Mouse (Mus musculus): ENCODE measurements around the gene Ift57.
A peak's percentile ranks its signal among the peaks of the same experiment; 100 is the strongest.

Ift57 gene

DNA sequence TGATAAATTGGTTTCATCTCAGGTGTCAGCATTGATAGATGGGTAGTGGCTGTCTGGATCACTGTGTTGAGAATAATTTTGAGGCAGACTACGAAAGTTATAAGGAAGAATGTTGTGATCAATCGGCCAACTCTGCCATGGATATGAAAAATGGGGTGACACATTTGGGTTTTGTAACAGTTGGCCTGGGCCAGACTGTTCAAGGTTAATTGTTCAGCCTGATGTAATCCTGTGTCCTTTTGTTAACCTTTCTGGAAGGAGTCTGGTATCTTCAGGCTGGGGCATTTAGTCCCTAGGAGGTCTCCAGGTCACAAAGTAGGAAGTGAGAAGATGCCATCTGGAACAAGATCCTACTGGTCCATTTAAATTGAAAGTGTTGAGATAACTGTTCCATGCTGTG is 97.2 kb downstream of the Ift57 start:
- no peak for DNase-seq

DNA sequence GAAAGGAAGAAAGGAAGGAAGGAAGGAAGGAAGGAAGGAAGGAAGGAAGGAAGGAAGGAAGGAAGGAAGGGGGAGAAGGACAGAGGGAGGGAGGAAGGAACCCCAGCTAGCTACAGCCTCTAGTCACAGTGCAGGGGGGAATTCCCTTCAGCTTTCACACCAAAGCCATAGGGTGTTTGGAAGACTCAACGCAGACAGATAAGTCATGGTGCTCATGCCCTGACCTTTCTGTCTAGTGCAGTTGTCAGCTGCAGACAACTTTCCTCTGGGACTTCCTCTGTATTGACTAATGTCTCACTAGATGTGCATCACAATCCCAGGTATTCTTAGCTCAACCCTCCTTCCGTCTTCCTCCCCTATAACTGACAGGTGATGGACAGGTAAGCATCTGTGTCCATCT is 97.9 kb downstream of the Ift57 start:
- no peak for DNase-seq

DNA sequence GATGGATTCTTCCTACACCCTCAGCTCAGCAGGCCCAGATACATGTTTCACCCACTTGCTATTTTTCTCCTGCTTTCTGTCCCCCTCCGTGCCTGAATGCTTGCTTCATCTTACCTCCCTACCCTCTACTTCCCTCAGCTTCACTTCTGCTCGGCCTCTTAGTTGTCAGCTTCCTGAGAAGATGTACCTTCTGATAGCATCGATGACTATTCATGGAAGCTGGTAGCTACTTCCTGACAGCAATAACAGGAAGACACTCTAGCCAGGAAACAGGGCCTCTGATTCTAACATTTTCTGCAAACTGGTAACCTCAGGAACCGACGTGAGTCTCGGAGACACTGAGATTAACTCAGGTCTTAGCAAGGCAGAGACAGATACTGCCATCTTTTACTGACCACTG is 99.8 kb downstream of the Ift57 start:
- no peak for DNase-seq

DNA sequence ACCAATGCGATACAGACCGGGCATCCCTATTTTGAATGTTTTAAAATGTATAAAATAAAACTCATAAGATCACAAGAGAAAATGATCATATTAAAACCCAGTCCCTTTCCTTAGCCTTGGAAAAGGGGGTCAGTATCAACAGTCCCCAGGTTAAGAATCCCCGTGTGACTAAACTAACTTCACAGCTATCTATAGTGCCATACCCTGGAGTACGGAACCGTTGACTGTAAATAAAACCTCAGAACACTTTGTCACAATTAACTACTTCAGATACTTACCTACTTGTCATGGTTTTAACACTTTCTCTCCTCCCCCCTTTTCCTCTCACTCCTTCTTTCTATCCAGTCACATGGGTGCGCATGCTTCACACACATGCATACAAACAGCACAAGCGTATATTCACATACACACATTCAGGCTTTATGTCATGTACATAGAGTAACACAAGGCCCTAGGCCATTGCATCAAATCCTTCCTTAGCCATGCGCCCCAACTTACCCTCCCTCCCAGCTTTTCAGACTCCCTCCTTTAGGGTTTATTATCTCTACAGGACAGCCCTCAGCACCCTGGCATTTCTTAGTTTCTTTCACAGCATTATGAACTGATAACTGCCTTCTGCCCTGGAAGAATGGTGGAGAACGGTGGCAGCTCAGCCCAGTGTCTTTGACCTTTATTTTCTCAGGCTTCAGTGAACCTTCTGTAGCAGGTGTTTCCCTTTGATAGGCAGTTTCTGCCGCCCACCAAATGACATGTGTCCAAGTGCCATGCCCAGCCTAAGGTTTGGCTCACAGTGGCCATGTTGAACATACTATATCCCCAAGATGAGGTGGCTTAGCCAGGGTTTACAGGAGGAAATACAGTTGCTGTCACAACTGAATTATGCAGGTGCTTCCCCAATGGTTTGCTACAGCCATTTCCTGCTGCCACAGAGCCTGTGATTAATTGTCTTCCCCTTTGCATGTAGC is 100.8 kb downstream of the Ift57 start, which contains the start of gene Cd47:
Gene Cd47 (plus strand): TSS at position 937 of the 965 bp plus-strand sequence.
- DNase-seq: no peak

DNA sequence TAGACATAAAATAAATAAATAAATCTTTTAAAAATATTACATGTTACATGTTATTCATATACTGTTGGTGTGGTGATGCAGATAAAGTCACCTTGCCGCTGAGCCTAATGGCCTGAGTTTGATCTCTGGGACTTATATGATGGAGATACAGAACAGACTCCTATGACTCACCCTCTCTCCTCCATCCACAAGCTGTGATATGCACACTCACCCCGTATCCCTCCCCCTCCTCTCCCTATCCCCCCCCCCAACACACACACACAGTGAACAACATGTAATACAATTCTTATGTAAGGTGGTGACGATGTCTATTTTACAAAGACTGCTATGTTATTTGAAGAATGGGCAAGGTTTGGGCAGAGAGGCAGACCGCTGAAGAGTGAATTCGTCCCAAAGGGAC is 102.0 kb downstream of the Ift57 start:
- DNase-seq: no peak

DNA sequence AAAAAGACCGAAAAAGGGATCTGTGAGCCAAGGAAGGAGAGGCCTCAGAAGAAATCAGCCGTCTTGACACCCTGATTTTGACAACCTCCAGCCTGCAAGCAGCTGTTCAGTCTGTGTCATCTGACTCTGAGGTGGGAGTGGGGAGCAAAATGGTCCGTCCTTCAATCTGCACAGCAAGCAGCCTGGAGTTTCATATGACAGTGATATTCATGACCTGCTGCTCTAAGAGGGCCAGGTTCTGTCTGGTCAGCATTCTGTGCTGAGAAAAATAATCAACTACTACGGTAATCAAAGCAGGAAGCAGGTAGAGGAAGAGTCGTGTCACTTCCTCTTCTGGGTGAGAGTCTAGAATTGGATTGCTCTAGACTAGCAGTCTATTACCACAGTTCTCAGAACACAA is 102.4 kb downstream of the Ift57 start:
- no peak for DNase-seq

DNA sequence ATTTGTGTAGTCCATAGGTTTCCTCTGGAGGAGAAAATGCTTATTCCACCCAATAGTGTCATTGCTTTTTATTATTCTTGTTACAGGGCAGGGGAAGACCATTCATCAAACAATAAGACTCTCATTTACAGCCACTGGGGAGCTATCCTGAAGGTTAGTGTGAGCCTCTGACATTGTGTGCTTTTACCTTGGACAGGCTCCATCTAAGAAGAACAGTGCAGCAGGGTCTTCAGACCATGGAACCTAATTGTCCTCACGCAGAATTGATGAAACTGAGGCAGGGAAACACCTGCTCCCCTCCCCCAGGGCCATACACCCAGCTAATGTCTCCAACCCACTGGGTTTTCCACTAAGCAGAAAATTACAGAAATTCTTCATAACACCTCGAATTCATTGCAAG is 104.0 kb downstream of the Ift57 start:
- no peak for DNase-seq

DNA sequence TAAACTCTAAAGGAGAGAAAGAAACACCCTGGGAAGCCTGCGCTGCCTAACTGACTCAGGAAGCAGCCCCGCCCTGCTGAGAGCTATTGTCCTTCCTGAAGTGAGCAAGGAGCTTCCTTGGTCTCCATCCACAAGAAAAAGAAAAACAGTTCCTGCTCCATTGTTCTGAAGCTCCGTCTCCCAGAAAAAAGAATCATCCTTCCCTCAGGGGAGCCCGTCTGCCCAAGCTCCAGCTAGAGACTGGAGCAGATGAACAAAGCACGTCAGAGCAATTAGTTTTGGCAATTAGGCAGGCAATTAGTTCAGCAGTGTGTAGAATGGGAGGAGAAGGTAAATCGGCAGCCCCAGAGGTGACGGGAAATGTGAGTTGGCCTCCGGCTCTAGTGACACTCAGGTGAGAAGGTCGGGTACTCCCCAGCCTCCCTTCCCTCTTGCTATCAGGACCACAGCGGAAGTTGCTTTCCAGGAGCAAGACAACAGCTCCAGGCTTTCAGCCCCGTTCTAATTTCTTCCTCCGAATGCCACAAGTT is 105.0 kb downstream of the Ift57 start:
- peak; percentile 17 for DNase-seq

DNA sequence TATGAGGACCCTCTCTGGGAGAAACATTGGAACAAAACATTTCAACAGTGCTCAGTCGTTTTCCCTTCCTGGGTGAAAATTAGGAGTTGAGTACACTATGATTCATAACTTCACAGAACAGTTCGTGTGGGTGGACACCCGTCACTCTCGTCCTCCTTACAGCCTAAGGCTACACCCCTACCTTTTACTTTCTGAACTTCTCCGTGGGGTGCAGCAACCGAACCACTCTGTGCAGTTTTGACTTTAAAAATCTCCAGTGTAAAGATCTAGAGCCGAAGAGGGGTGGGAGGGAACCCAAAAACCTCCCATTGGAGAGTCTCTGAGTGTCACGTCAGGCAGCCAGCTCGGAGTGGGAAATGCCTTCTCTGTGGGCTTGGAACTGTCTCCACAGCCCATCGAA is 107.9 kb downstream of the Ift57 start:
- DNase-seq: no peak

DNA sequence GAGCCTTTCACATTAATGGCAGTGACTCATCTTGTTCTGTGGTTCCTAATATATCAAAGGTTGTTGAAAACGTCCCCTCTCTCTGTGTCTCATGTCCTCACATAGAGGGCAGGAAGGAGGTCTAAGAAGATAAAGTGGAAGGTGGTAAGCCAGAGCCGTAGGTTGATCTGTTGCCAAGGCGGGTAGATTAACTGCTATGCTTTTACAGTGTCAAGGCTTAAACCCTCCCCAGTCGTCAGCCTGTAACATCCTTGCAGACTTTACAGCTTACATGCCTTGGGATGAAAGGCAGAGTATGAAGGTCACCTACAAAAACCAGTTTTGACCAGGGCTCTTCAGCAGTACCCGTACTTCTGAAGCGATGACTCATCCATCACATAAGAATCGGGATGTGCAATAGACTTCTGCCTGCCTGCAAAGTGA is 108.4 kb downstream of the Ift57 start:
- DNase-seq: no peak

DNA sequence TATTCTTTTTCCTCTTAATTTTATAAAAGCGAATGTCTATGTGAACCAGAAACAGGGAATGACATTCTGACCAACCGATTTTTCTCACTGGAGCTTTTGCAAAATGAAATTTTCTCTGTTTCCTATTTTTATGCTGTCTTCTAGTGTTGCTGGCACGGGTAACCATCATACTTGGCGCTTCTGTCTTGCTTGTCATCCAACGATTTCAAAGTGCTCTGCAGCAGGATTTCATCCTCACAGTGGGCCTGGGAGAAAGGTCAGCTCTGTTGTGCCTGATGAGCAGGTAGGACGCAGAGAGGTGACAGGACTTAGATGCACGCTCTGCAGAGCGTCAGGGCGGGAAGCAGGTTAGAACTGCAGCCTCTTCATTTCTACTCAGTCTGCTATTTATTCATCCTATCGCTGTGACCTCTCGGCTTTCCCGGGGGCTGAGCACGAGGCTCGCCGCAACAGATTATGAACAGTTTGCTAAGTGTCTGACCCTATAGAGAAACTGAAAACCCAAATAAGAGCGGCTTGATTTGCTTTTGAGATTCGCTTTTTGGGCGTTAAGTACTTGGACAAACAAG is 108.9 kb downstream of the Ift57 start:
- peak; percentile 19 for DNase-seq

DNA sequence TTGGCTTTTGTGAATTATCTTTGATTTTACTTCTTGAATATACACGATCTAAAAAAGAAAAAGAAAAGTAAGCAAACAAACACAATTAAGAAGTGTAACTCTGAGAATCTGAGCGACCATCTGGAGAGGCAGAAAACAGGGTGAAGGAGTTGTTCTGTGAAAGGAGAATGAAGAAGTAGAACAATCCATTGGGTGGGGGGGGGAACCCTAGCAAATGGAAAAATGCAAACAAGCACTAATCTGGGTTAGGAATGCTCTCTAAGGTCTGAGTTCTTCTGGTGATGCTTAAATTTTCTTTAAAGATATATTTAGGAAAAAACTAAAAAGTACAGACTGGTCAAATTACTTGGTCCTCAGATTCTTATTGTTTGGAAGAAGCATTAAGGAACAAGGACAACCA is 112.9 kb downstream of the Ift57 start:
- DNase-seq: no peak

DNA sequence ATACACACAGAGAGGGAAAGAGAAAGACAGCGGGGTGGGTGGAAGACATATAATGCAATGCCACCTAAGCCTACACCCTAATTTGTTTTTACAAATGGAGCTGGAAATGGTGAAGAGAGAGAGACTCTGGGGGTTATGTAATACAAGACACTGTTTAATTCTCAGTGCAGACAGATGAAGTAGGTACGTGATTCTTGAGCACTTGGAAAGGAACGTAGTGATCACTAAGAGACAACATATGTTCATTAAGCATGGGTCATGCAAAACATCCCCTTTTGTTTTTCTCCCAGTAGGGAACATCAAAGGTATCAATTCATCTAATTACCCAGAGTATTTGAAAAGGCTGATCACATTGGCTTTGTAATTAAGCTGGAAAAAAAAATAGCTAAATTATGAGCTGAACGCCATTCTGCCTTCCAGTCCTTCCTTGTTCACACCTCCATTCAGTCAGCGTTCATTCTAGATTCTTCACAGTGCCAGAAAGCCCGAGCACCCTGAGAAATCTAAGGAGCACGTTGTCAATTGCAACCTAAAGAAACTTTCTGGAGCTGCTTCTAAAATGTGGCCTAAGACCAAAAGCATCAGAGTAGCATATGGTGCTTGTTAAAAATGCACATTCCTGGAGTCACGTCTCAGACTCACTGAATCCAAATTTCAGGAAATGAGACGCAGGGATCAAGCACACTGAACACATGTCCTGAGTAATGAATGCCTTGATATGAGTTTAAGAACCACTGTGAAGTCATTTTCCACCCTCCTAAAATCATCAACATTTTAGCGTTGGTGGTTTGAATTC is 114.0 kb downstream of the Ift57 start:
- DNase-seq: no peak

DNA sequence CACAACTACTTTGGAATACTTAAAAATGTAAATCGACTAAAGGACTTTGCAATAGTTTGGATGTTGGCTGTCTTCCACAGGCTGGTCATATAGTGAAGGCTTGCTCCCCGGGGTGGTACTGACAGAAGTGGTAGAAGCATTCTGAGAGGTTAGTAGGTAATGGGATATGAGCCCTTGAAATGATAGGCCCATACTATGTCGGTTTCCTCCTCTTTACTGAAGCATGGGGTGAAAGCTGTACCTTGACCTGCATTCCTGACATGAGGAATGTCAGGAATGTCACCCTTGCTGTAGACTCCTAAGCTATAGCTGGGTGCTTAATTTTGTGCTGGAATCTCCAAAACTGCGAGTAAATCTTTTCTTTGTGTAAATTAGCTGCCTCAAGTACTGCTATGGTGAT is 115.4 kb downstream of the Ift57 start:
- no peak for DNase-seq

Measured in right cerebral cortex, postnatal 4 days (tissue).